Mouse (Mus musculus) neural tube, embryonic 14.5 days (tissue): ENCODE measurements around the gene Gas2l3. TPM values are rescaled to one million over a fixed set of nuclear protein-coding genes. Genes with fewer than 3 reads are reported as not detected.

Experiments used
- ATAC-seq: fragments of 200-750 bp; cut with Nextera tagmentation; 2 replicates; pipeline ENCODE4 v1.8.0; 2017; ENCODE audit warnings: low read depth, mild to moderate bottlenecking, moderate TSS enrichment, moderate library complexity
- H3K27ac ChIP-seq: fragments of 300-500 bp; sonication (generic); 2 replicates; pipeline ENCODE4 v1.5.1; 2014; ENCODE audit warnings: low read depth, mild to moderate bottlenecking, control low read depth, low read length, moderate library complexity, mixed read lengths
- H3K27me3 ChIP-seq: fragments of 300-500 bp; sonication (generic); 2 replicates; pipeline ENCODE4 v1.6.1; 2014; ENCODE audit warnings: low read length; ENCODE audit not compliant: control insufficient read depth, insufficient read depth
- H3K36me3 ChIP-seq: fragments of 300-500 bp; sonication (generic); 2 replicates; pipeline ENCODE4 v1.6.1; 2014; ENCODE audit warnings: low read length, mixed read lengths; ENCODE audit not compliant: control insufficient read depth, insufficient read depth
- H3K4me1 ChIP-seq: fragments of 300-500 bp; sonication (generic); 2 replicates; pipeline ENCODE4 v1.6.1; 2014; ENCODE audit warnings: low read length; ENCODE audit not compliant: control insufficient read depth, insufficient read depth
- H3K4me2 ChIP-seq: fragments of 300-500 bp; sonication (generic); 2 replicates; pipeline ENCODE4 v1.6.1; 2014; ENCODE audit warnings: mild to moderate bottlenecking, low read depth, low read length, control low read depth
- H3K4me3 ChIP-seq: fragments of 300-500 bp; sonication (generic); 2 replicates; pipeline ENCODE4 v1.5.1; 2014; ENCODE audit warnings: low read depth, low read length, control low read depth, mixed read lengths
- H3K9ac ChIP-seq: fragments of 300-500 bp; sonication (generic); replicated peaks from 2 replicates; pipeline ENCODE4 v1.6.1; 2014; ENCODE audit warnings: low read depth, mild to moderate bottlenecking, control low read depth, low read length, mixed read lengths
- H3K9me3 ChIP-seq: fragments of 300-500 bp; sonication (generic); 2 replicates; pipeline ENCODE4 v1.6.1; 2016; ENCODE audit warnings: low read length; ENCODE audit not compliant: control insufficient read depth
- WGBS: fragments of 180-500 bp; shearing (Covaris S2); extraction: QIAGEN DNeasy Blood & Tissue Kit; methylation state at CpG from one replicate; pipeline ENCODE4 v1.1.7; 2014; 5-methylcytosine and 5-hydroxymethylcytosine counted together
- polyA plus RNA-seq: library from polyadenylated mRNA; unstranded; fragments of >200 nt; fragmentation: Nextera tagmentation; extraction: Ambion mirVana; gene quantifications from 2 replicates; pipeline ENCODE4 v1.2.1, GENCODE M21; 2014

Gas2l3 gene
- polyA plus RNA-seq, 1 experiment from 2014 or later, result 2.8 TPM

- no peak overlapping the region for H3K4me3 ChIP-seq
- no peak overlapping the region for H3K9ac ChIP-seq
- ATAC-seq, result no peak
- no peaks in the 10 kb centered on the region for H3K9me3 ChIP-seq
- H3K27me3 ChIP-seq, result no peaks in the 10 kb centered on the region
- no peaks in the 10 kb centered on the region for H3K4me1 ChIP-seq
- H3K27ac ChIP-seq, result no peak overlapping the region
- H3K4me2 ChIP-seq, result no peak overlapping the region
- H3K36me3 ChIP-seq, result no peaks in the 10 kb centered on the region
- WGBS, result 97% methylated on average over 9 of the region's 9 CpGs
Measured at GRCm38 (mm10) chr10:89423164-89423778, 20.5 kb downstream of the Gas2l3 start.

- H3K9me3 ChIP-seq, result no peaks in the 10 kb centered on the region
- no peaks in the 10 kb centered on the region for H3K36me3 ChIP-seq
- H3K4me2 ChIP-seq, result no peak overlapping the region
- 96% methylated on average over 8 of the region's 8 CpGs for WGBS
- H3K9ac ChIP-seq, result no peak overlapping the region
- H3K4me3 ChIP-seq, result no peak overlapping the region
- H3K27me3 ChIP-seq, result no peaks in the 10 kb centered on the region
- no peak overlapping the region for H3K27ac ChIP-seq
- no peaks in the 10 kb centered on the region for H3K4me1 ChIP-seq
- ATAC-seq, result no peak
Measured at GRCm38 (mm10) chr10:89422504-89423158, 21.1 kb downstream of the Gas2l3 start.

- no peaks in the 10 kb centered on the region for H3K4me1 ChIP-seq
- no peaks in the 10 kb centered on the region for H3K27me3 ChIP-seq
- no peak overlapping the region for H3K4me2 ChIP-seq
- ATAC-seq, result no peak
- no peak overlapping the region for H3K4me3 ChIP-seq
- H3K9me3 ChIP-seq, result no peaks in the 10 kb centered on the region
- H3K27ac ChIP-seq, result no peak overlapping the region
- WGBS, result 94% methylated on average over 2 of the region's 2 CpGs
- no peak overlapping the region for H3K9ac ChIP-seq
- no peaks in the 10 kb centered on the region for H3K36me3 ChIP-seq
Measured at GRCm38 (mm10) chr10:89417966-89418365, 25.8 kb downstream of the Gas2l3 start.

- Histone ChIP-seq H3K36me3 (no peaks in the 10 kb centered on the region), H3K4me3 (no peak overlapping the region), H3K27me3 (no peaks in the 10 kb centered on the region), H3K9ac (no peak overlapping the region), H3K4me2 (no peak overlapping the region), H3K4me1 (no peaks in the 10 kb centered on the region), H3K9me3 (no peaks in the 10 kb centered on the region), H3K27ac (no peak overlapping the region)
- no peak for ATAC-seq
- 63% methylated on average over 3 of the region's 3 CpGs for whole genome bisulfite sequencing
Measured at GRCm38 (mm10) chr10:89415478-89415877, 28.3 kb downstream of the Gas2l3 start.

- WGBS, result 22% methylated on average over 1 of the region's 1 CpGs
Measured at GRCm38 (mm10) chr10:89407551-89407950, 36.2 kb downstream of the Gas2l3 start.

GRCm38 (mm10) chr10:89406733-89407484, 36.9 kb downstream of the Gas2l3 start:
- H3K27ac ChIP-seq, result no peak overlapping the region
- H3K4me3 ChIP-seq, result no peak overlapping the region
- ATAC-seq, result no peak
- no peaks in the 10 kb centered on the region for H3K4me1 ChIP-seq
- H3K4me2 ChIP-seq, result no peak overlapping the region
- no peak overlapping the region for H3K9ac ChIP-seq
- no peaks in the 10 kb centered on the region for H3K36me3 ChIP-seq
- WGBS, result 74% methylated on average over 5 of the region's 6 CpGs
- no peaks in the 10 kb centered on the region for H3K27me3 ChIP-seq
- no peaks in the 10 kb centered on the region for H3K9me3 ChIP-seq

More at GRCm38 (mm10) chr10:89407551-89407950, 36.2 kb downstream of the Gas2l3 start:
- Histone ChIP-seq H3K27me3 (no peaks in the 10 kb centered on the region), H3K36me3 (no peaks in the 10 kb centered on the region), H3K4me2 (no peak overlapping the region), H3K9me3 (no peaks in the 10 kb centered on the region), H3K27ac (no peak overlapping the region), H3K4me1 (no peaks in the 10 kb centered on the region), H3K4me3 (no peak overlapping the region), H3K9ac (no peak overlapping the region)
- ATAC-seq, result no peak

- no peak for ATAC-seq
- no peak overlapping the region for H3K9ac ChIP-seq
Measured at GRCm38 (mm10) chr10:89404936-89405335, 38.8 kb downstream of the Gas2l3 start.

GRCm38 (mm10) chr10:89400674-89401336, 43.0 kb downstream of the Gas2l3 start:
- no peaks in the 10 kb centered on the region for H3K27me3 ChIP-seq
- WGBS, result 77% methylated on average over 19 of the region's 19 CpGs
- H3K4me2 ChIP-seq, result no peak overlapping the region
- no peak overlapping the region for H3K27ac ChIP-seq
- H3K4me3 ChIP-seq, result no peak overlapping the region
- no peaks in the 10 kb centered on the region for H3K9me3 ChIP-seq
- no peak overlapping the region for H3K9ac ChIP-seq
- no peaks in the 10 kb centered on the region for H3K36me3 ChIP-seq
- ATAC-seq, result no peak
- H3K4me1 ChIP-seq, result no peaks in the 10 kb centered on the region

More at GRCm38 (mm10) chr10:89404936-89405335, 38.8 kb downstream of the Gas2l3 start:
- H3K4me3 ChIP-seq, result no peak overlapping the region
- no peaks in the 10 kb centered on the region for H3K4me1 ChIP-seq
- WGBS, result 83% methylated on average over 4 of the region's 4 CpGs
- H3K27me3 ChIP-seq, result no peaks in the 10 kb centered on the region
- H3K36me3 ChIP-seq, result no peaks in the 10 kb centered on the region
- H3K27ac ChIP-seq, result no peak overlapping the region
- no peaks in the 10 kb centered on the region for H3K9me3 ChIP-seq
- no peak overlapping the region for H3K4me2 ChIP-seq
